Mouse (Mus musculus): ENCODE data around the gene Rars.
"Not testable (repeated sequence)": the region's sequence is repeated elsewhere in the genome, so short reads cannot be mapped to it uniquely, and the experiment has no call there.

Rars gene

DNA sequence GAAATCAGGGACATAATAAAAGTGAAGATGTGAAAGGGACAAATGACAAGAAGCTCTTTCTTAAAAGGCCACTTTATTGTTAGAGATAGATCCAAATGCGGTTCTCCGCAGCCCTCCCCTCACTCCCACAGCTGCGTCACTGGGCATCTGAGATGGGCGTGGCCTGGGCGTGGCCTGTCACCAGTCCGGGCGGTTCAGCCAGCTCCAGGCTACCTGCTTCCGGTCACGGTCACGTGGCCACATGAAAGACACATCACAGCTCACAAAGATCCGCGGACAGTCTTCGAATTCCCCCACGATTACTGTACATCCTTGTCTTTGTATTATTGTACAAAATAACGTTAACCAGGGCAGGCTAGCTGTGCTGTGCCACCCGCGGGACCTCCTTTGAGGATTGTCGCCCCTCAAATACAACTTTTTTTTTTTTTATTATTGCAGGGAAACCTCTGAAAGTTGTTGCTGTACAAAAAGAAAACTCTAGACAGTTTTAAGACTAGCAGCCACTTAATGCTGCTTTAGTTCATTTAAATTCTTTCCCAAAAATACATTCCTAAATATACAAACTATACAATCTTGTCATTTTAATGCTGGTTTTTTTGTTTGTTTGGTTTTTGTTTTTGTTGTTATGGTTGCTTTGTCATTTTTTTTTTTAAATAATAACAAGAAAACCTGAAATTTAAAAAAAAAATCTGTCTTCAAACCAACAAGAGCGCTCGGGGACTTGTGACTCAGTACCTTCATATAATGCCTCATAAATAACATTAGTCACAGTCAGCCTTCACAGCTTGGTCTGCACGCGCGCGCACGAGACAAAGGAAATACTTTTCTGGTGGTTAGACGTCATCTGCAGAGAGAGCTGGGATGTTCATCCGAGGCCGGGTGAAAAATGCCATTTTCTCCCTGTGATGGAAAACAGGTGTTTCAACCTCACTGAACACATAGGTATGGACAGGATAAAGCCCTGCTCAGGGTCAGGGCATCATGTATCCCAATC, 4.3 kb upstream of the Rars start:
- peak; percentile 67 for DNase-seq (ENCODE audit: low read depth)

- DNase-seq (ENCODE audit: low read depth) = no peak
Observed at GRCm38 (mm10) chr11:35837156-35838126, 3.1 kb upstream of the Rars start.

GRCm38 (mm10) chr11:35833270-35833669, 1.0 kb downstream of the Rars start:
- DNase-seq (ENCODE audit: low read depth) = no peak

GRCm38 (mm10) chr11:35832139-35832538, 2.2 kb downstream of the Rars start:
- DNase-seq (ENCODE audit: low read depth) = no peak

GRCm38 (mm10) chr11:35827714-35828113, 6.6 kb downstream of the Rars start:
- no peak for DNase-seq (ENCODE audit: low read depth)

DNA sequence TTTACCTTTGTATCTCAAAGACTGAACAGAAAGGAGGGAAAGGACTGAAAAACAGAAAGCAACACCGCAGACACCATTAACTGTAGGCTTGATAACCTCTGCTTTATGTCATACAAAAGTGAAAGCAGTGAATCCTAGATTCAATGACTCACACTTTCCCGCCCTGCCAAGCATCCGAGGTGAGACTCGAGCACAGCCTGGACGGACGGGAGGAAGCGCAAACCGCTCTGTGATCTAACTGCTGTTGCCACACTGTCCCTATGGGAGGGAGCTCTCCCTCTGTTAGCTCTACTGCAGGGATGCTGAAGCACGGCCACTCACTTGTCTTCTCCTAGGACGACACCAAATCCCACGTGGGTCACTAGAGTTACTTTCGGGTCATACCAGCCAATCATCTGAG, 18.0 kb downstream of the Rars start:
- no peak for DNase-seq (ENCODE audit: low read depth)

DNA sequence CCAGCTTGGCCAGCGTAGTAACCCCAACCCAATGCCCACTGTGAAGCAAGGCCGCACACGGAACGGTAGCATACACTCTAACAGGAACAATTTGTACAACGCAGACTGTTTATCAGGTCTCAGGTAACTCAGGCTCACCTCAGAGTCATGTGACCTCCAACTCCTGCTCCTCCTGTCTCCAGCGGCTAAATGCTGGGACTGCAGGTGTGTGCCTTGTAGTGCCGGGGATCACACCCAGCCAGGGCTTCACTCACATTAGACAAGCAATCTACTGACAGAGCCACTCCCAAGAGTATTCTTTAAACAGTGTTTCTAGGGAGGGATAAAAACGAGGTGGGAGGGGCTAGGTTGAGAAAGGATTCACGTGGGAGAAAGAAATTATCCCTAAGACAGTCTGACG, 22.8 kb downstream of the Rars start:
- DNase-seq (ENCODE audit: low read depth) = no peak

DNA sequence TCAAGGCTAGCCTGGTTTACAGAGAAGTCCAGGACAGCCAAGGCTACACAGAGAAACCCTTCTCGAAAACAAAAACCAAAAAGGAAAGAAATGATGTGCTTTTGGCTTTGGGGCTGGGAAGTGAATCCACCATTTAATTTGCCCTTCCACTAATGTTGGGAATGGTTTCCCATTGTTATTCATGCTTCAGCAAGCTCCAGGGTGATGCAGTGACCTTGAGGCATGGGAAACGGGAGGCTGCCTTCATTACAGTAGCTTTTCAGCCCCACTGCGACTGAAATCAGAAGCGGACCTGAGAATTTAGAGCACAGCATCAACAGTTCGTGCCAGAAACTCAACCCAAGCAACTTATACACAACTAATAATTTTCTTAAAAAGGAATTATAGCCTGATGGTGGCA, 33.0 kb downstream of the Rars start:
- no peak for DNase-seq (ENCODE audit: low read depth)

DNA sequence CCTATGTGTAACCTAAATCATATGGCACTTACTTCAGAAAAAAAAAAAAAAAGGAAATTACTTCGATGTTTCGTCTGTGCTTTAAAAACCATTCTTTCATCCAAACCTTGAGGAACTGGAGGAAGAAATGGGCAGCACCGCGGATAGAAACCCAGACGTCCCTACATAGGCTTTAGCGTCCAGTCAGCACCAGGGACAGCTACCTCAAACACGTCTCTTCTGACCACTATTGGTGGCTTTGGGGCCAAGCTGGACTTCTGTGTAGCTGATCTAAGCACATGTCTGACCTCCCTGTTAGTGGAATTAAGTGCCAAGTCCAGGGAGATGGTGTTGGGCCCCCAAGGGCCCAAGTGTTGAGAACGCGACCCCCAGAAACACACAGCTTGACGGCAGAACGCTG, 35.4 kb downstream of the Rars start, which contains the start of gene Fbll1:
Fbll1 (minus strand) TSS at position 11 of the 400 bp plus-strand sequence.
- DNase-seq (ENCODE audit: low read depth) = peak; percentile 19

DNA sequence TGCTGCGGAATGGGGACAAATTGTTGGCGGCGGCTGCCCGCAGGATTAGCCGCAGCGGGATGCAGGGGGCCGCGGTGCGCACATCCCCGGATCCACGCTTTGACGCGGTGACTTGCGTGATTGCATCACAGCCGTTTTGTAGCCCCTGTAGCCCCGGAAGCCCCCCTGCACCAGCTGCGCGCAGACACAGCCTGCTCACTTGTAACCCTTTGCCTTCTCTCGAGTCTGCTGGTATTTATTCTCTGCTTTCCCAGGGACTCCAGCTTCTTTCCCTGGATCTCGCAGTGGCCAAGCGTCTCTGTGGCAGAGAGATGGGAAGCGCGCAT, 35.8 kb downstream of the Rars start:
- no peak for DNase-seq (ENCODE audit: low read depth)

DNA sequence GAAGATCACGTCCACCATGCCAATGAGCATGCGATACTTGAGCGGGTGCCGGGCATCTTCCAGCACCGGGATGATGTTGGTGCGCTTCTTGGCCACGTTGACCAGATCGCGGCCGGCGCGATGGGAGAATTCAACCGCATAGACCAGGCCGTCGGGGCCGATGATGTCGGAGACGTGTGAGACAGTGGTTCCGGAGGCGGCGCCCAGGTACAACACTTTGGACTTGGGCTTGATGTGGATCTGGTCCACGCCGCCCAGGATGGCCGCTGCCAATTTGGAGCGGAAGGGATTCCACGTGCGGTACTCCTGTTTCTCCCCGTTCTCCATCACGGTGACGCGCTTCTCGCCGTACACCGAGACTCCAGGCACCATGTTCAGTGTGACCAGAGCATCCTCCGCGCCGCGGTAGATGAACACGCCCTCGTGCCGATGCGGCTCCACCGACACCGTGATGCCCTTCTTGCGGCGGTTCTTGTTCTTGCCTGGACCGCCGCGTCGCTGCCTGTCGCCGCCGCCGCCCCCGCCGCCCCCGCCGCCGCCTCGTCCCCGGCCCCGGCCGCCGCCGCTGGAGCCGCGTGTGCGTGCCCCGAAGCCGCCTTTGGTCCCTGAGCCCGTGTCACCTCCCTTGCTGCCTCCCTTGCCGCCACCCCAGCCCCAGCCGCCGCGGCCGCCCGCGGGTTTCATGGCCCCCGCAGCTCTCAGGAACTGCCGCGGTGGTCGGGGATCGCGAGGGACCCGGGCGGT, 36.4 kb downstream of the Rars start:
- DNase-seq (ENCODE audit: low read depth) = no peak

GRCm38 (mm10) chr11:35792800-35793199, 41.5 kb downstream of the Rars start:
- DNase-seq (ENCODE audit: low read depth) = not testable (repeated sequence)

DNA sequence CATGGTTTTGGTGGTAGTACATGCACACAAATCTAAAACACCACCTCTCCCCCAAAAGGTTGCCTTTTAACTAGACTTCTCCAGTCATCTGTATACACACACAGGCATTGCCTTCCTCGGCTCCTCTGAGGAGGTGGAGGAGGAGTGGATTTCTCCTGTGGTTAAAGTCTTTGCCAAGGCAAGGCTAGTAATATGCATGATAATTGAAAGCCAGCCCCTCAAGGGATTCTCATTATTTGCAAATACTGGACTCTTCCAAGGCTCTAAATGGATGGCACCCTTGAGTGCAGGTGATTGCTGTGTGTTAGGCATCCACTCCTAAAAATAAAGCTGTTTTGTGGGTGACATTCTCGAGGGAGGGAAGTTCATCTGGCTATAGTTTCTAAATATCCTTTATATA, 45.9 kb downstream of the Rars start:
- no peak for DNase-seq (ENCODE audit: low read depth)

DNA sequence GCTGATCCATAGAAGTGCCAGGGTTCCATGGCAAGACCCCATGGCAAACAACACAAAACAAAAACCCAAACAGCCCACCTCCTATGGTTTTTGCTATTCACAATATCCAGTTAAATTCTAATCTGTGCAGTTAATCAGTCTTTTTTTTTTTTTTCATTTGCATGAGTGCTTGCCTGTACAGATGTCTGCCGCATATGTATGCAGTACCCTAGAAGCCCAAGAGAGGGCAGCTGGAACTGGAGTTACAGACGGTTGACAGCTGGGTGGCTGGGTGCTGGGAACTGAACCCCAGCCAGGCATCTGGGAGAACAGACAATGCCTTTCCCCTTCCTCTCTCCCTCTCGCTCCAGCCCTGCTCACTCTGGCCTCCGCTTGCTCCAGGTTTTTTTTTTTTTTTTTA, 49.8 kb downstream of the Rars start:
- no peak for DNase-seq (ENCODE audit: low read depth)

GRCm38 (mm10) chr11:35784002-35784401, 50.3 kb downstream of the Rars start:
- no peak for DNase-seq (ENCODE audit: low read depth)

DNA sequence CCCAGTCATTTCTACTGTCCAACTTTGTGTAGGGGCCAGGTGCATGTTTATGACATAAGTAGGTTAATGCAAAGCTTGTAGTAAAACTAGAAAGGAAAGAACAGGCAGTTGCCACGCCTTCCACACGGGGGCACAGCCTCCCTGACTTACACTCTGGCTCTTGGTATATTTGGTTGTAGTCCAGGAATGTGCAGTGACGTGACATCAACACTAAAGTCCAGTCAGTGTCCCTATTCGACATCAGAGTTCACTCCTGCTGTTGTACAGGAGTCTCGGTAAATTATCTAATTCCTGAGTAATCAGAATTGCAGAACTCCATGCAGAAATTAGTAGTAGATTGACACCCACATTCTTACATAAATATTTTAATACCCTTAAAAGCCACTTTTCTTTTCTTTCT, 51.3 kb downstream of the Rars start:
- no peak for DNase-seq (ENCODE audit: low read depth)

GRCm38 (mm10) chr11:35782444-35782843, 51.9 kb downstream of the Rars start:
- DNase-seq (ENCODE audit: low read depth) = no peak

DNA sequence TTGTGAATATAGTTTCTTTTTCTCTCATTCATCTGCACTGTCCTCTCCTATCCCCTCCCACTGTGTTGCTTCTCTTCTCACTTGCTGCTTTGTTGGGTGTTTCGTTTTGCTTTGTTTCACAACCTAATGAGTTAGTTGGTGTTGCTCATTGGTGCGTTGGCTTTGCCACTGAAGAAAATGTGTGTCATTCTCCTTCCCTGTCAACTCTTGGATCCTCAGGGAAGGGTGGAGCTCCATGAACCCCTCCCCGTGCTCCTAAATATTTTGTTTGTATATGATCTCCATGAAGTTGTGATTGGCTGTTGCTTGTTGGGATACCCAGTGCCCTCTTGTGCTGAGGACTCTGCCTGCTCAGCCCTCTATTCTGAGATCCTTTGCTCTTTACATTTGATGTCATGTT, 54.0 kb downstream of the Rars start:
- no peak for DNase-seq (ENCODE audit: low read depth)

DNA sequence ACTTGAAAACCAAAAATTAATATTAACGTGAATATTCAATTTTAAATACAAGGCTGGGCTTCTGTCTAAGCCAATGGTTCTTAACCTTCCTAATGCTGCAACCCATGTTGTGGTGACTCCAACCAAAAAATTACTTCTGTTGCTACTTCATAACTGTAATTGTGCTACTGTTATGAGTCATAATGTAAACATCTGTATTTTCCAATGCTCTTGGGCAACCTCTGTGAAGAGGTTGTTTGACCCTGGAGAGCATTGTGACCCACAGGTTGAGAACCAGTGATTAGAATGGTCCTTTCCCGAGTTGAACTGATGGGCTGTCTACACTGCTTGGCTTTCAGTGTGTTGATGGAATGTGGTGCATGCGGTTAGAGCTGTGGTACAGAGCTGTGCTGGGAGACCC, 57.9 kb downstream of the Rars start:
- no peak for DNase-seq (ENCODE audit: low read depth)

GRCm38 (mm10) chr11:35775606-35776005, 58.7 kb downstream of the Rars start:
- no peak for DNase-seq (ENCODE audit: low read depth)

DNA sequence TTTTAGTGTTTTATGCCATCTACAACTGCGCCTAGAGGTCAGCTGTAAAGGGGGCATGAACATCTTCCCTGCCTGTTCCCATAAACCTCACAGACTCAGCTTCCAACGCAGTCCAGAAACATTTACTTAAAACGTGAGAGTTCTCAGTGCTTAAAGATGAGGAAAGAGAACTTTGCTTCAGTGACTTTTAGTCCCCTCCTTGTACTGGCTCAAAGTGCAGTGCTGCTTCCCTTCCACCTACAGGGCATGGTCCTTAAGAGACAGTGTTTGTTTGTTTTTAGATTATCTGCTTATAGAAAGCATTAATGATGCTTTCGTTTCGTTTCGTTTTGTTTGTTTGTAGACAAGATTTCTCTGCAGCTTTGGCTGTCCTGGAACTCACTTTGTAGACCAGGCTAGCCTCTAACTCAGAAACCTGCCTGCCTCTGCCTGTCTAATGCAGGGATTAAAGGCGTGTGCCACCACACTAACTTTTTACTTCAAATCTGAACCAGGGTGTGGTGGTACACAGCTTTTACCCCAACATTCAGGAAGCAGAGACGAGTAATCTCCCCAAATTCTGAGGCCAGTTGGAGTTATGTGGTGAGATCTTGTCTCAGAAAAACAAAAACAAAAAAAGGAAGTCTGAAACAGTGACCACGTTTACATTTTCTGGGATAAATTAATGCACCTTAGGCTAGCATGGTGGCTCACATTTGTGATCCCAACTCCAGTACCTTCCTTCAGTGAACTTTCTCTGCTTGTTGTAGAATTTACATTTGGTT, 63.4 kb downstream of the Rars start:
- no peak for DNase-seq (ENCODE audit: low read depth)
